Mouse (Mus musculus): ENCODE measurements at regions not wholly inside any gene's neighbourhood (a gene's known extent, or its start where the extent isn't known, plus 50 kb on each side); places are given as distances from the start of the nearest gene placed in this dataset.
"Not testable (repeated sequence)": the region's sequence is repeated elsewhere in the genome, so short reads cannot be mapped to it uniquely, and the experiment has no call there.

DNA sequence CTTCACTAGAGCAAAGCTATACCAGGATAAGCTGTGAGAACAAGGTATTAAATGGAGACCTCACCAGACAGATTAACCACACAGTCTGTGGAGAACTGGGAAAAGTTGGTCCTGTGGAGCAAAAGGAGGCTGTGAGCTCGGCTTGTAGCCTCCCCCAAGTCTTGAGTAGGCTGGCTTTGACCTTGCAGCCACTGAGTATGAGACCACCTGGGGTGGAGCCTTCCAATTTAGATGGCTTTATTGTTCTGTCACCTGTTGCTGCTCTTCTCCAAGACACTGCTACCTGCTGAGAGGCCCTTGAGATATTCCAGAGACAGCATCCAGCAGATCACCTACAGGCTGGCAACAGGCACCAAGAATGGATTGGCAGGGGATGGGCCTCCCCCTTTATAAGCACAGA lies 110.5 kb upstream of the Zranb2 start:
- not testable (repeated sequence) for TF ChIP-seq CTCF (conservative IDR thresholded peaks at IDR 0.05; ENCODE audit: low read length); POU5F1 (IDR thresholded peaks at IDR 0.05; ENCODE audit: borderline replicate concordance, low read length)
- TF ChIP-seq NANOG (IDR thresholded peaks at IDR 0.05; ENCODE audit: borderline replicate concordance, low read length): peak; percentile 94

All from E14TG2a.4 (cell line).